Mouse (Mus musculus): ENCODE measurements around the gene Errfi1.
"Not testable (repeated sequence)": the region's sequence is repeated elsewhere in the genome, so short reads cannot be mapped to it uniquely, and the experiment has no call there.

Gene Errfi1

DNA sequence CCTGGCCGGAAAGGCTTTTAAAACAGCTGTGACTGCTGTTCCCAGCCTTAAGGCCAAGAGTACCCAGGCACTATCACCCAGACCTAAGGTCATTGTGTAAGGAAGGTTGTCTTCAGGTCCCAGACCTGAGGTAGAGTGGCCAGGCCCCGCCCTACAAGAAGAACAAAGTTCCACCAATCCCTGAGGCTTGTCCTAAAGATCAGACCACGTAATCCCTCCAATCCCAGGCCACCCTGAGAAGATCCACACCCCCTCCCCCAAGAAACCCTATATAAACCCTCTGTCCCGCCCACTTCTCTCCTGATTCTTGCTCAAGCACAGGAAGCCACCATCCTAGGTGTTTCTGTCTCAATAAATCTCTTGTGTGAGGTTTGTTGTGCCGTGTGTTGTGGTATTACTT lies 26.6 kb downstream of the Errfi1 start:
- DNase-seq (ENCODE audit: low spot score in 2 of 2): no peak

DNA sequence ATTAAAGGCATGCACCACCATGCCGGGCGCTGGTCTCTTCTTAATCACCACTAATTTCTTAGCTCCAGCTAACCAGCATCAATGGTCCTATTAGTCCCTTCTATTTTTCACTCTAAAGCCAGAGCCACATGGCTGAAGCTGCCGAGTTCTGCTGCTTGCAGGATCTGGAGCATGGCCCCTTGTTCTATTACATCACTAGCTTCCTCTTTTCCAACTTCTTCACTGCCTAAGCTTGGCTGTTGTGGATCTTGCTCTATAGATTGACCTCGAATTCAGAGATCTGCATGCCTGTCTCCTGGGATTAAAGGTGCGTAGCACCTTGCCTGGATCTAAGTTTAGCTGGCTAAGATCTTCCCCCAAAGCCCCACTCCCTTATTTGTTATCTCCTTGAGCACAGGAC lies 28.9 kb downstream of the Errfi1 start:
- no peak for DNase-seq (ENCODE audit: low spot score in 2 of 2)

DNA sequence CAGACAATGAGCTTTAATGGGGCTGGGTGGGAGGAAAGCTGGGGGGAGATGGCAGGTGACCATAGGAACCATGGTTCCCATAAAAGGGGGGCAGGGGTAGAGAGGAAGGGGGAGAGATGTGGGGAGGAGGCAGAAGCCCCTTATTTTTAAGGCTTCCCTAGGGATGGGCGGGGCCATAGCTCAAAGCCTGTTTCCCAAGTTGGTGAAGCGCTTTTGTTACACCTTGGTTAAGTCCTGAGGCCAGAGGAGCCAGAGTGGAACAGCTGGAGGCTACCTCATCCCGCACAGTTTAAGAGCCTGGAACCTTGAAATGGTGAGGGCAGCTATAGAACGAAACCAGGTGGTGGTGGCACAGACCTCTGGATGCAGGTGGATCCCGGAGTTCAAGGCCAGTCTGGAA lies 34.2 kb downstream of the Errfi1 start:
- DNase-seq (ENCODE audit: low spot score in 2 of 2): no peak

DNA sequence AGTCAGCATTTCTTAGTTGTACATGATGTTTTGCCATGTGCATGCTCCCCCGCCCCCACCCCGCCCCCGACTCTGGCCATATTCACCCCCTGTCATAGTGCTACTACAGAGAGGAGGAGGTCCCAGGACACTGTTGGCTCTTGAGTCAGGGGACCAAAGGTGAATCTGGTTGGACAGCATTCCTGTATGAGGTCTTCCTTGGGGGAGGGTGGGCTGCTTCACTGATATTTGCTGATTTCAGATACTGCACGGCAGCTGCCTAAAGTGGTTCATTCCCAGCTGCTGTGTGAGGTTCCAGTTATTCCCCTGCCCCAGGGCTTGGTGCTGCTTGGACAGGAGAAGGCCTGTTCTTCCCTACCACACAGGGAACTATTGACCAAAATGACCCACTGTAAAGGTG lies 34.8 kb downstream of the Errfi1 start:
- no peak for DNase-seq (ENCODE audit: low spot score in 2 of 2)

DNA sequence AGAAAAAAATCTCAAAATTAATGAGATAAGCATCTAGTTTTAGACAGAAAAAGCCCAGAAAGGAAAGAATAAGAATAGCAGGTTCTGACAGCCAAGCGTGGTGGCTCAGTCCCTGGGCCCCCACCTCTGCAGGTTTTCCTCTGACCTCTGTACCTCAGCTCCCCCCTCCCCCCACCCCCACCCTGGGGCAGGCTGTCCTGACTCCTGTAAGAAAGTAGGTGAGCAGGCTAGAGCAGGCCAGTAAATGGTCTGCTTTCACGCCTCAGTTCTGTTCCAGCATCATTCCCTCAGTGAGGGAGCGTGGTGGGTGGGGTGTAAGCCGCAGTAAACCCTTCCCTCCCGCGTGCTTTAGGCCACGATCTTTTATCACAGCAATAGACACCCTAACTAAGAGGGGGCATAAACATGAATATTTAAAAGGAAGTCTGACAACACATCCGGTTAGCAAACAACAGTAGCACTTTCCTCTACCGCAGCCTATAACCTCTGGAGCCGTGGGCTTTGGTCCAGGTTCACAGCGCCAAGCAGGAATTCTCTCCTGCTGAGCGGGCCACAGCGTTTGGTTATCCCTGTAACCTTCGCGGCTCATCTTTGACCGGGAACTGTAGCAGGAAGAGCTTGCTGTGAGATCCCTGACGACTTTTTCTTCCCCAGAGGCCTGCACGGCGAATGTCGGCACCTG lies 35.7 kb downstream of the Errfi1 start:
- DNase-seq (ENCODE audit: low spot score in 2 of 2): no peak

DNA sequence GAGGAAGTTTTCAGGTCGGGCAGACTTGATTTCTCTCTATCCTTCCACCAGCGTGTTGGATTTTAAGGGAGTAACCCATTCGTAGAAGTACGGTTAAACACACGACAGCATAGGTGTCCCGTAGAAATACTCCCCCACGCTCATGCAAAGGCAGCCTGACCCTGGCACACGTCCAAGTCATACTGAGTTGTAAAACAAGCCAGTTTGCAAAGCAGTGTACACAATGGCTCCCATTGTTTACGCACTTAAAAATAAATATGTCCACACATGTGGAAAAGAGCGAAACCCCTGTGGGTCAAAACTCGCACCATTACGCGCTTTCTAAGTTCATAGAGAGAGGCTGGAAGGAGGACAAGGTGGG lies 36.2 kb downstream of the Errfi1 start:
- DNase-seq (ENCODE audit: low spot score in 2 of 2): no peak

DNA sequence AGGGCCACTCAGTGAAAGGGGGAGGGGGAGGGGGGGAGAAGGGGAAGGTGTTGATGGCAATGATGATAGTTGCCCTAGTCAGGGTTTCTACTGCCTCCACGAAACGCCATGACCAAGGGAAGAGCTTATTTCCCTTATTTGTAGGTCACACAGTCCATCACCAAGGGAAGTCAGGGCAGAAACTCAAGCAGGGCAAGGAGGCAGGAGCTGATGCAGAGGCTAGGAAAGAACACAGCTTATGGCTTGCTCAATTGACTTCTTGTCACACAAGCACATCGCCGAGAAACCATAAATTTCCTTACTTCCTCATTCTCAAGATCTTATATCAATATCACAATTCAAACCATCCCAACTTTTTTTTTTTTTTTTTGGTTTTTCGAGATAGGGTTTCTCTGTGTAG lies 37.6 kb downstream of the Errfi1 start:
- DNase-seq (ENCODE audit: low spot score in 2 of 2): no peak

DNA sequence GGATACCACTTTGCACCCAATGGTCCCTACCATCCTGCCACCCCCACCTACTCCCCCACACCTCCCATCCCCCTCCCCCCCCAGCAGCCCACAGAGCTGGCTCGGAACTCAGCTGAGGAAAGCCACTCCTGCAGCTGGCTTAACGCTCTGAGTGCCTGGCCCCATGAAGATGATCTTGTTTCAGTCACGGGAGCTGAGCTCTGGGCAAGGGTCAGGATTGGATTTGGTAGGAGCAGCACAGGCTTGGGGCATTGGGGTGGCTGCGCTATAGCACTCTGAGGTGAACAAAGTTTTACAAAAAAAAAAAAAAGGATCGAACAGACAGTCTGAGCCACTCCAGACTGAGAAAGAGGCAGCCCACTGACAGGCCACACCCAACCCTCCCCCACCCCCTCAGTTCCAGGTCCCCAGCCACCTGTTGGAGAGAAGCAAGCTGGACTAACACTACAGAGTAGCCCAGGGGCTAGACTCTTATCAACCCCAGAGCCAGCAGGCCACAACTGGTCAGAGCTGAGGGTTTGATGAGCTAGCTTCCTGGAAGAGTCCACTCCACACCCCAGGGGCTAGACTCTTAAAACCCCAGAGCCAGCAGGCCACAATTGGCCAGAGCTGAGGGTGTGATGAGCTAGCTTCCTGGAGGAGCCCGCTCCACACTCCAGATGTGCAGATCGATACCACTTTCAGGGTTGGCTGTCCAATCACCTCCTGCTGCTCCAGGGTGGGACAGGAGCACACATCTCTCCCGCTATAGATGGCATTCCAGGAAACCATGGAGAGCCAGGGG lies 41.2 kb downstream of the Errfi1 start:
- no peak for DNase-seq (ENCODE audit: low spot score in 2 of 2)

DNA sequence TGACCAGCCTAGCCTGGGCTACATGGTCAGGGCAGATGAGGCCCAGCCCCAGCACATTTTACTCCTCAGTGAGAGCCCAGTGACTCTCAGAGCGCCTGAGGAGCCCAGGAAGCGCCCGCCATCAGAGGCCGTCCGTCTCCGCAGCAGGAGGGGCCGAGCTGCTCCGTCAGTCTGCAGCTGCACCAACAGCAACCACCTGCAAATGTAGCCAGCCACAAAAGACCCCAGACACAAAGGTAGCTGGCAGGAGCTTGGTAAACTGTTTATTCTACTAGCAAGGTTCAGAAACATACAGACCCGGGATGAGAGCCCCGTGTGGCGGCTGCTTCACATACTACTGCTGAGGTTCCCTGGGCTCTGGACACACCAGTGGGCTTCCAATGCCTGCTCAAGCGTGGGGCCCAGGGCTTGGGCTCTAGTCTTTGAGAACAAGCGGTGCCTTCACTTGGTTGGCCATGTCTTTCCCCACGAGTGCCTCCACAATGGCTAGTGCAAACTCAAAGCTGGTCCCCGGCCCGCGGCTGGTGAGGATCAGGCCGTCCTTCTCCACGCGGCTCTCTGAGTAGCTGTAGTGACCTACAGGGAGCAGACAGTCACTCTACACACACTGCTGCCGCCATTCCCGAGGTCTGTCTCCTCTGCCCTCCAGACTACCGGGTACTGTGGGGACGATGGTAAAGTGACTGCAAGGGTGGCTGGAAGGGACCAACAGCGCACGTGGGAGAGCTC lies 43.3 kb downstream of the Errfi1 start:
- no peak for DNase-seq (ENCODE audit: low spot score in 2 of 2)

DNA sequence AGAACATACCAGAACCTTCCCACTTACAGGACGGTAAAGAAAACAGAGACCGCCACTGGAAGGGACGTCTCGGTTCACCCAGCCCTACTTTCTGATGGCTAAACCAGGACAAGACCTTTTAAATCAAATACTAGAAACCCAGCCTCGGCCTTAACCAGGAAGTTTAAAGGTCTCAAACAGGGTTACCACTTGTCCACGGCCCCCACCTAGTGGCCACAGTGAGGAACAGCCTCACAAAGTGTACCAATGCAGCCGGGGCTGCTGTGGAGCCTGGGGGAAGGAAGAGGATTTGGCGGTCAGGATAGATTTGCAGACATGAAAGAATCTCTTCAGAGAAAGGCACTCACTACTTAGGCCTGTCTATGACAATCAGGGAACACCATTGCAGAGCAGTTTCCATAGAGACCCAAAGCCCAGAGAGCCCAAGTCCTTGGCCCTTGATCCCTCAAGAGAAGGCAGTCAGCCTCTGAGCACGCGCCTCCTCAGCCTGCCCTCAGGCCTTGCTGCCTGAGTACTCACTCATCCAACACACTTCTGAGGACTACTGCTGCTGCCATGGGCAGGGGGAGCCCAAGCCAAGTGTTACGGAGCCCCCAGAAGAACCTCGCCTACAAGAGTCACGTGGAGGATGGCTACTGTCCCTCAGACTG lies 45.1 kb downstream of the Errfi1 start:
- peak; percentile 67 to 70 for DNase-seq (ENCODE audit: low spot score in 2 of 2)

DNA sequence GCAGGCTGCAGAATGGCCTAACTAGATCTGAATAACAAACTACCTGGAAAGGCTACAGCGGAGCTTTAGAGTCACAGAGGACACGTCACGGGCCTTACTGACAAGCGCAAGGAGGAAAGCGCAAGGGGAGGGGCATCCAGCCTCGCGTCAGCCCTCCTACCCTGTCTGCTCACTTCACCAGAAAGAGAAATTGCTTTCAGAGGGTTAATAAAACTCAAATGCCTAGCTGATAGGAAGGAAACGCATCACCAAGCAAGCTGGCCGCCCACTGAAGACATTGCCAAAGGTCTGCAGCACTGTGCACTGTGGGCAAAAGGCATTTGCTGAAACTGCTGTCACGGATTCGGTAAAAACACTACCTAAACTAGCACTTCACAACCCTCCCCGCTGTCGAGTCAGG lies 46.8 kb downstream of the Errfi1 start:
- DNase-seq (ENCODE audit: low spot score in 2 of 2): no peak

DNA sequence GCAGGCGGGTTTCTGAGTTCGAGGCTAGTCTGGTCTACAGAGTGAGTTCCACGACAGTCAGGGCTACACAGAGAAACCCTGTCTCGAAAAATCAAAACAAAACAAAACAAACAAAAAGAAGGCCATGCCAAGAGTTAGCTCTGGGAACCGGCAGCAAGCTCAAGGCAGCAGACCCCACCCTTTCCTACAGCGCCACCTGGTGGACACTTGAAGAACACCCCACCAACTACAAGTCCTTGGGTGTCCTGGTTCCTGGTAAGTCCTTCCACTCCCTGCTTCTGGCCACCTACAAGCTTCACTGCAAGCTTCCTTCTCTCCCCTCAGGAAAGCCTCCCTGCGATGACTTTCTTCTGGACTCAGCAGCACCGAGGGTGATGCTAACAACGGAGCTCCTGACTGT lies 47.9 kb downstream of the Errfi1 start:
- peak; percentile 62 to 83 for DNase-seq (ENCODE audit: low spot score in 2 of 2)

DNA sequence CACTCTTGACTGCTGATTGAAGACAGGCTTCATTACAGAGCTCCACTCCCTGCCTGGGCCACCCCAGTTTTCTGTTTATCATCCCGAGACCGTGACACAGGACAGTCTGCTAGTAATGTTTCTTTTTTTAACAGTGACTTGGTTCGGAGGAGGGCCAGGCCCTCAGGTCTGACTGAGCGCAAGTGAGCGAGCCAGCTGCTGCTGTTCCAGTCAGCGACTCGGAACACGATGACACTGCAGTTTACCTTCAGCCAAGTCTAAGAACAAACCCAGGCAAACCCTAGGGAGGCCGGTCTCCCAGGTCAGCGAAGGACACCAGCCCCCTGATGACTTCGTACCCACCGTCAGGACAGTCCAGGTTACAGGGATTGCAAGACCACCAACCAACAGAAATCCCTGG lies 48.3 kb downstream of the Errfi1 start:
- no peak for DNase-seq (ENCODE audit: low spot score in 2 of 2)

DNA sequence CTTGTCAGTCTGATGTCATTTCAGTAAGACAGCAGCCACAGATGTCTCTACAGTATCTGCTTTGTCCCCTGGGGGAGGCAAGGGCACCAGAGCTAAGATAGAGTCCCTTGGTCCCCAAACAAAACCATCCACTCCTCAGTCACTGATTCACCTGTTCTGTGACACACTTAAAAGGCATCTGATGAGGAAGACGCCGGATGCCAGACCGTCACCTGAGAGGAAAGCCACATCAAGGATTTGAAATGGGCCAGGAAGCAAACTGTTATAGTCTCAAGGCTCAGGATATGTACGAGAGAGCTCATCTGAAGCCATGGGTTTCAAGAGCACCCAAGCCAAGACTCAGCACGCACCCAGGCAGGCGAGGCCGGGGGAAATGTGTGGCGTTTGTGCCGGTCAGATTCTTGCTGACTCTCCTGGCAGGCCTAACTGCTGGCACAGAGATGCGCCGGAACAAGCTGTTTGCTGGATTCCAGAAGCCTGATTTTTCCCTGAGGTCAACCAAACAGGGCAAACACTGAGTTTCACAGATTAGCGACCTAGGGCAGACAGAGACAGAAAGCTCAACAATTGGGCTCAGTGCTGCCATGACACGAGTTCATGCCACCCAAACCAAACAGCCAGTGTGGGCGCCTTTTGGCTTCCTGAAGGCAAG lies 49.5 kb downstream of the Errfi1 start:
- DNase-seq (ENCODE audit: low spot score in 2 of 2): no peak

DNA sequence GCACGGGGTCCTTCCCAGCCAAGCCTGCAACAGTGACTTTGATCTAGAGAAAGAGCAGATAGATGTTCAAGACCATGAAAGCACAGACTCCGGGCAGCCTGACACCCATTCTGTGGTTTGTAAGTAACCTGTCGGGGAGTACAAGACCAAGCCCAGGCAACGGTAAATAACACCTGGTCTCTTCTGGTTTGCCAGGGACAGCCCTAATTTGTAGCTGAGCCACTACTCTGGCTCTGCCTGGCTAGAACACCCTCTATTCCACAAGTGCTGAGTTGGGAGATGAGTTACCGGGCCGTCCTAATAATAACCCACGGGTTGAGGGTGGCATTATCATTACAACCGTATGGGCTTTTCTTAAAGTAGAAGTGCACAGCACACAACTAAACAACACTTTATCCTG lies 53.4 kb downstream of the Errfi1 start:
- peak in 1 of 2 experiments; percentile 22 for DNase-seq (ENCODE audit: low spot score in 2 of 2)

DNA sequence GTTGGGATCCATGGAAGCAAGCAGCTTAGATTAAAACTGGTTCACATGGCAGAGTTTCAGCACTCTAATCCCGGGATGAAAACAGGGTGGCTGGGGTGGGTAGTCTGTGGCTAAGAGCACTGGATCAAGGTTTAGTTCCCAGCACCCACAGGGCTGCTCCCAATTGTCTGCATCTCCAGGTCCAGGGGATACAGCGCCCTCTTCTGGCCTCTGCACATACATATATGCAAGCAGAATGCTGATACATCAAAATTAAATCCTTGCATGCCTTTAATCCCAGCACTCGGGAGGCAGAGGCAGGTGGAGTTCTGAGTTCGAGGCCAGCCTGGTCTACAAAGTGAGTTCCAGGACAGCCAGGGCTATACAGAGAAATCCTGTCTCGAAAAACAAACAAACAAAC lies 54.8 kb downstream of the Errfi1 start:
- not testable (repeated sequence) for DNase-seq (ENCODE audit: low spot score in 2 of 2)

DNA sequence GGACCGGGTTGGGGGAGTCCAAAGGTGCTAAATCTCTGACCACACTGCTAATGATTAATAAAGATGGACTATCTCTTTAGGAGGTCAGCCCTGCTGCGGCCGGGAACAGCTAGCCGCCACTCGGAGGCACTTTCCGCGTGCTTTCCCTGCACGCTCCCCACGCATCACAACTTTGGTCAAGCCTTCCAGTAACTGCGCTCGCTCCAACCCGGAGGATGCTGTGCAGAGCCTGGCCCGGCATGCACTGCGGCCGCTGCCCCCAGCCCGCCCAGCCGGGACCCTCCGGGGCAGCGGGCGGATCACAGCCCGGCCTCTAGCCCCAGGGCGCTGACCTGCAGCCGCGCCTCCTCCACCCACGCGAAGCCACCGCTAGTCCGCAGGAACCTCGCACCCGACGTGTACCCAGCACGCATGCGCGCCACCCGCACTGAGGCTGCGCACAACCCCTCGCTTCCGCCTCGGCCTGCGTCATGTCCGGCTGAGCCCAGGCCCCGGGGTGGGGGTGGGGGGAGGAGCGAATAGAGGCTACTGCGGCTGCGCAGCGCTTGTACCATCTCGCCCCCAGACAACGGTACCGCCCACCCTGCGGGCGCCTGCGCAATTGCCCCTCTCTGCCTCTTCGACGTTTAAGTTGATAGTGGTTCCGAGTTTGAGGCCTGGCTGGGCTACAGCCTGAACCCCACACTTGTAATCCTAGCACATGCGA lies 55.9 kb downstream of the Errfi1 start:
- peak; percentile 98 to 99 for DNase-seq (ENCODE audit: low spot score in 2 of 2)

DNA sequence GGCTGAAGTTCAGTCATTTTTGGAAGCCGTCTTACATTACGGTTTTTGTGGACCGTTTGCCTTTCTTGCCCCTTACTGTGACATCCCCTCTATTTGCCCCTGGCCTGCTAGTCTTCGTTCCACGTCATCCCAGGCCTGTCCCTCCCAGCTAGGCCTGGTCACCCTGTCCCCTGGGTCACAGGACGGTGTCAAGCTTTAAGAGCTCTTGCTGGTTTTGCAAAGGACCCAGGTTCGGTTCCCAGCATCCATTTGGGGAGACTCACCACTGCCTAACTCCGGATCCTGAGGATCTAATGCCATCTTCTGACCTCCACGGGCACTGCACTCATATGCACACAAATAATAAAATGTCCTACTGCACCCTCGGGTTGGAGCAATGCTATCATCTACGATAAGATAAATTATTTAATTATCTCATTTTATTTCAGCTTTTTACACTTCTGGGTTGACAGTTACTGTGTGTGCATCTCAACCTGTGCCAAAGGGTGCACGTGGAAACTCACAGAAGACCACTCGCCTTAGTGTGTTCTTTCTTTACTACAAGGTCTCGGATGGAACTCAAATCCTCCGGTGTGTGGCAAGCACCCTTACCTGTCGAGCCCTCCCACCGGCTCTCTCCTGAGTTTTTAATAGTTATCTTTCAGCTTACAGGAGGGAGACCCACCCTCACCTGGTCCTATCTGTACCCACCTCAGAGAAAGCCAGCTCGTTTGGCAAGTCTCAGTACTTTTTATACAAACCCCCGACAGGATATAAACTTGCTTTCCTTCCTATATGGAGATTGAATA lies 56.6 kb downstream of the Errfi1 start:
- peak in 1 of 2 experiments; percentile 43 for DNase-seq (ENCODE audit: low spot score in 2 of 2)

DNA sequence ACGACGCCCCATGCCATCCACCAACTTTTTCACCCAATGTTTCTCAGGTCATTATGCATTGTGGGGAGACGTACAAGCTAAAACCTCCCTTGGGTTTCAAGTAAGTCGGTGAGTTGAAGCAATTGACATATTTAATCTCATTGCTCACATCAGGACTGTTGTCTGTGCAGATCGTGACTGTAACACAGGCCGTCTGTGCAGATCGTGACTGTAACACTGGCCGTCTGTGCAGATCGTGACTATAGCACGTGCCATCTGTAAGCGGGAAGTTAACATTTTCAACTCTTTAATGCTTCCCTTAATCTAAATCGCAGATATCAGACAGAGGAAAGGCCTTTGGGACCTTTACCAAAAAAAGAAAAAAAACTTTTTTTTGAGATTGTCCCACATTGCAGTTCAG lies 60.0 kb downstream of the Errfi1 start:
- DNase-seq (ENCODE audit: low spot score in 2 of 2): no peak

DNA sequence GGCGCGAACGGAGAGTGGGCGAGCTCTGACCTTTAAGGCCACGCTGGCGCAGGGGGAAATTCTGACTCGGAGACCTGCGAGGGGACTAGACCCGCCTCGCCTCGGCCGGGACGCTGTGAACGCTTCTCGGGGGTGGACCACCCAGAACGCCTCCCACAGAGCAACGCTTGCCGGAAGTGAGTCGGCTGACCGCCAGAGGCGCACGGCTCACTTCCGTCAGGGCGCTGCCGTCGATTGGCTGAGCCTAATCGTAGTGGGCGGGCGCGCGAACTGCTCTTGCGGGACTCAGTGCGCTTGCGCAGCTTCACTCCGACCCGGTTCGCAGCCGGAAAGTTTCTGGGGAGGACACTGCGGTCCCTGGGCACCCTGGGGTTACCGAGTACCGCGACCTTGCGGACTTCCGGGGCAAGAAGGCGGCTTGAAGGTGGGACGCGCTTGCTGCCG lies 60.6 kb downstream of the Errfi1 start, which contains the start of the genes Park7 and Tnfrsf9:
Gene Park7 (minus strand): TSS at position 148 of the 444 bp plus-strand sequence.
Gene Tnfrsf9 (plus strand): TSS at position 273 of the 444 bp plus-strand sequence.
- peak; percentile 97 to 98 for DNase-seq (ENCODE audit: low spot score in 2 of 2)

Data from right cerebral cortex, postnatal 10 days (tissue).